Mouse (Mus musculus) adrenal gland, postnatal 14 days (tissue): ENCODE results near the gene Herpud2. TPM values are rescaled to one million over a fixed set of nuclear protein-coding genes. Genes with fewer than 3 reads are reported as not detected.
"Not testable (repeated sequence)": the region's sequence is repeated elsewhere in the genome, so short reads cannot be mapped to it uniquely, and the experiment has no call there.

Experiments
- DNase-seq: peaks from one replicate; pipeline ENCODE4 v3.0.0; 2021; ENCODE audit warnings: mixed read lengths
- total RNA-seq: library from RNA; stranded (reverse); gene quantifications from 2 replicates; pipeline ENCODE4 v1.2.3, GENCODE M21; 2021

The Herpud2 gene
- total RNA-seq, 1 experiment from 2014 or later = 39.8 TPM

DNA sequence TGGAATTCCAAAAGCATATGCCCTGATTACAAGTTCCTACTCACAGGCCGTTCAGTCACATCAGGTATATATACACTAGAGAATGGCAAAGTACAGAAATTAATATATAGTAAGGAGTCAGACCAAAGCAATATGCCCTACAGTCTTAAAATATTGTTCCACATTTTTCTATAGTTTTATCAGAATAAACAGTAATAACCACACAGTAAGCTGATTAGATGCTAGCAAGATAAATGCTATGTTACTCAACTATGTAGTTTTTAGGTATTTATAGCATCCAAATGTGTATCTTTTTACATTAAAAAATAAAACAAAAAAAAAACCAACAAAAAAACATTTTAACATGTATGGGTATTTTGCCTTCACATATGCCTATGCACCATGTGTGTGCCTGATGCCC is 5.7 kb downstream of the Herpud2 start:
- no peak for DNase-seq

DNA sequence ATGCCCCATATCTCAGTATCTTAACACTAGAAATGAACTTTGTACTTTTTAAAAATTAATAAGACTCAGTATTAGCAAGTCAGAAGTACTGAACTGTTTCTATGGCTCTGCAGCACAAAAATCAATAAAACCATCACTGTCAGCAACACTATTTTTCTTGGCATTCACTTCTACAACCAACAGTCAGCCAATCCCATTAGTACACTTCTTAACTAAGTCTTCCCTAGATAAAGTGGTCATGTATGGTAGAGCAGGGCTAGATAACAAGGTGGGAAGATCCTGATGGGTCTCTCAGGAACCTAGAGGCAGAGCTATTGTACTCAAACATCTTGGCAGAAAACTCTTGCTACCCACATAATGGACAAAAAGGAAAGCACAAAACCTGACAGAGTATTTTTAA is 7.7 kb downstream of the Herpud2 start:
- DNase-seq = no peak

DNA sequence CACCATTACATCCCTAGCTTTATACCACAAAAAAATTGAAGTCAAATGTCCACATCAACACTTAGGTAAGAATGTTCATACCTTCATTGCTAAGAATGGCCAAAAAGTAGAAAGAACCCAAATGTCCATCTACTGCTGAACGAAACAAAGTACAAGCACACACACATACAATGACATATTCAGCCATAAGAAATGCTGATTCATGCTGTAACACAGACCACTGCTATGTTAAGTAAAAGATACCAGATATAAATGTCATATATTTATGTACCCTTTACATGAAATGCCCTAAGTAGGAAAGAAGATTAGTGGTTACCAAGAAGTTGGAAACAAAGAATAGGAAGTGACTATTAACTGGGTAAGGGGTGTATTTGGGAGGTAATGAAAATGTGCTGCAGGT is 8.6 kb downstream of the Herpud2 start:
- DNase-seq = no peak

DNA sequence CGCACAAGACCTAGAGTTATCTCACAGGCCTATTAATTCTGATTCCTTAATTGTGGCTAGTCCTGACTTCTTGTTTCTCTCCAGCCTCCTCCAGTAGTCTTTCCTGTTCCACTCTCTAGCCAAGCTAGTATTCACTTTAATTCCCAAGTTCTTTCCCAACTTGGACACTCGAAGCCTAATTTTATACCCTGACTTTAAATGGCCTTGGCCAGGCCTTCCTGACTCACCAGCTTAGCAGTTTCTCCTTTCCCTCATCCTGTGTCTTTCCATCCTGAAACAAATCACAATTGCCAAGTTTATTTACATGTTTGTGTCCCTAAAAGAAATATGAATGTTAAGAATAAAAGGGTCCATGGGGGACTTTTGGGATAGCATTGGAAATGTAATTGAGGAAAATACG is 9.6 kb downstream of the Herpud2 start:
- DNase-seq = peak; percentile 21

DNA sequence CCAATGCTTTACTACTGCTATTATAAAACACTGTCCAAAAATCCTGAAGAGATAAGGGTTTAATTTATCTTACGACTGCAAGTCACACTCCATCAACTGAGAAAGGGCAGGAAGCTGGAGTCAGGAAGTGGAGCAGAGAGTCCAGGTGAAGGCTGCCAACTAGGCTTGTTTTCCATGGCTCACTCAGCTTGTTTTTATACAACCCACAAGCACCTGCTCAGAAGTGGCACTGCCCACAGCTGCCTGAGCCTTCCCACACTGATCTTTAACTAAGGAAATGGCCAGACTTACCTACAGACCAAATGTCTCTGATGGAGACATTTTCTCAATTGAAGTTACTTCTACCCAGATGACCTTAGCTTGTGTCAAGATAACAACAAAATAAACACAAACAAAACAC is 11.3 kb downstream of the Herpud2 start:
- peak; percentile 23 for DNase-seq

DNA sequence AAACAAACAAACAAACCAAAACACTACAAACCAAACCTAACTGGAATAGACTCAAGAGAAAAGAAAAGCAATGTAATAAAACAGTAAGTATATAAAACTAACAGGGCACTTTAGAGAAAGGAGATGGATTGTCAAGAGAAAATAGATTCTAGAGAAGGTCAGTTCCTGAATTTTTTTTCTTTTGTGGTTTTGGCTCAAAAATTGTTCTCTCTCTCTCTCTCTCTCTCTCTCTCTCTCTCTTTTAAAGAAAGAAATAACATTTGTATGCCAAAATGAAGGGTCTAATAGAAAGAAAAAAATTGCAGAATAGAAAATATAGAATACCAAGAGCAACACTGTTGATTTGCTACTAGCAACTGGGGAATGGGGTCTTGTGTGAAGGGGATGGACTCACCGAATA is 12.7 kb downstream of the Herpud2 start:
- DNase-seq = no peak

DNA sequence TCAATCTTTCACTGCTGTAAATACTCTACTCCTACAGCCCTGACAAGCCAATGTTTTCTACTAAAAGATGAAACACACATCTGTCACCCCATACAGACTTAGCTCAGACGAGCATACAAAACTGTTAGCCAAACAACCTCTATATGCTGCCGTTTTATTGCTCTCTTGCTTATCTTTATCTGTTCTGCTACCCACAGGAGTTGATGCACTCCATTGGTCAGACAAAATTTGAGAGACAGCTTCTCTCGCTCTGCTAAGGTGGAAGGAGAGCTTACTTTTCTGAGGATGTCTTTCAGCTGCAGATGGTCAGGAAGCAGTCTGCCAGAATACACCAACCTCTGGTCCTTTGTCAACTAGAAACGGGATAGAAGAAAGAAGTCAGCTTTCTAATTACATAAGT is 18.7 kb downstream of the Herpud2 start:
- no peak for DNase-seq

DNA sequence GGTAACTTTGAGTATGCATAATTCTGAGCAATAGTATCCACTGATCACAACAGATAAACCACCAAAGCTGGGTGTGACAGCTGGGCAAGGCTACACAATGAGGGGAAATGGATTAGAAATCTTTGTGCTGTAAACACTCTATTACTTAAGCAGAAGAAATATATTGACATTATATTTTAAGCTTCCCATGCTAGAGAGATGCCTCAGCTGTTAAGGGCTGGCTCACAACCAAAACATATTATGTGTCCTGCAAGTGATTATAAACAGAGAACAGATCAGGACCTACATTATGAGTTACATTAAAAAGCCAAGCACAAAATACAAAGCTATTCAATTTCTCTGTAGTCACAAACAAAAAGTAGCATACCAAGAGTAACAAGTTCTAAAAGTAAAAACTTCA is 19.4 kb downstream of the Herpud2 start:
- no peak for DNase-seq

DNA sequence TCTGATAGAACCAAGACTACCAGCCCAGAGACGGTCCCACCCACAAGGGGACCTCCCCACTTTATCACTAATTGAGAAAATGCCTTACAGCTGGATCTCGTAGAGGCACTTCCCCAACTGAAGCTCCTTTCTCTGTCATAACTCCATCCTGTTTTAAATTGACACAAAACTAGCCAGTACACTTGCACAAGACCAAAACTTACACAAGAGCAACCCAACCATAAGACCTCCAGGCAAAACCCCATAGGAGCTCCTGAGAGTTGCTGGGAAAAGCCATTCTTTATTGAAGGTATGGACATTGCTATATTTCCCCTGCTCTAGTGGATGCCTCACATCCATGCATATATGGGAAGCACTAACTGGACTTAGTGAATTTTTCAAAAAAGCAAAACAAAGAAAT is 27.6 kb downstream of the Herpud2 start:
- no peak for DNase-seq

DNA sequence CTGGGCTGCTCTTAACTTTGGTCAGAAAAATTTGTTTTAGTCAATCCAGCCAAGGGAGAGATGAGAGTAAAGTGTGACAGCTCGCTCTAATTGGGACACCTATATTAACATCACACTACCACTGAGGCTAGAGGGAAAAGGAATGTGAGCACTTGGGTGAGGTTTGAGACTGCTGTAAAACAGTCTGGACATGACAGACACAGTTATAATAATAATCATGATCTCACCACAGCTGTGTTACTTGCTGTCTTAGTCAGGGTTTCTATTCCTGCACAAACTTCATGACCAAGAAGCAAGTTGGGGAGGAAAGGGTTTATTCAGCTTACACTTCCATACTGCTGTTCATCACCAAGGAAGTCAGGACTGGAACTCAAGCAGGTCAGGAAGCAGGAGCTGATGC is 28.0 kb downstream of the Herpud2 start:
- DNase-seq = not testable (repeated sequence)

DNA sequence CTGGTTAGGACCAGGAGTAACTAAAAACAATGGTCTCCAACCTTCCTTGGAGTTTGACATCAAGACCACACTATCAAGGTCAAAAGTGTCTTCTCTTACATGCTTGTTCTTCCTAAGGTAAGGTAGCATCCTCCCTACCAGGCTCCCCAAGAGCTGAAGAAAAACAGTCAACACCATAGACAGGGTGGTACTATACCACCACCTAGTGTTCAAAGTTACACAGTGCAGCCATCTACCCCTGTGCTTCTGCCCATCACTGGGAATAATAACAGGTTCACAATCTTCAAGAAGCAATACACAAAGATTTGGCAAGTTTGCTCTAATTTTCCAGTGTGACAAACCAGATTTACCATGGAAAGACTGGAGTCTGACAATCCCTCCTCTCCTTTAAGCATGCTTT is 47.0 kb downstream of the Herpud2 start:
- peak; percentile 53 for DNase-seq

DNA sequence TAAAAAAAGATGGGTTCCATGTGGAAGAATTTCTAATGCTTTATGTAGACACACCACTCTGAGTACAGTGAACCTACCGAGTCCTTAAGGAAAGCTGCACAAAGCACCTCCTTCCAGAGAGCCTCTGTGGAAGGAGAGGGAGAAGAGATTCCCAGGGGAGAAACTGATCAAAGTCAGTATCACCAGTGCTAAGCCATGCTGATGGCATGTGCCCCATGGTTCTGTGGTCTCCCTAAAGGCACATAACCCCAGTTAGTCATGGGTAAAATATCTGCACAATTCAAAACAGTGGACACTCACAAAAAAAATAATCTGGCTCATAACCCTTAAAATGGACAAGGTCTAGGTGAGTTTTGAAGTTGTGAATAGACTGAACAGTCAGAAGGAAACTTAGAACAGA is 48.7 kb downstream of the Herpud2 start:
- no peak for DNase-seq

DNA sequence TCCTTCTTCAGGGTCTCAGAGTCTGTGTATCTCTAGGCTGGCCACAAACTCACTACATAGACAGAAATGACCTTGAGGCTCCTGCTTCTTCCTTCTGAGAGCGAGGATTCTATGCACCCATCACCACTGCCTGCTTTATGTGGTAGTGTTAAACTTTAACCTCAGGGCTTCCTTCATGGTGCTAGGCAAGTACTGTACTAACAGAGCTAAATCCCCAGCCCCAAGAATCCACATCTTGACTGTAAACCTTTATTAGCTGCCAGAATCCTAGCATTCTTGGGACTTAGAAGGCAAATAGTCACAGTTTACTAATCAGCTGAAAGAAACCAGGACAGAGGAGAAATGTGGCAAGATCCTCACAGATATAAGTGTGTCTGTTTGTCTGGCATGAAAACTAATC is 60.8 kb downstream of the Herpud2 start:
- DNase-seq = no peak

DNA sequence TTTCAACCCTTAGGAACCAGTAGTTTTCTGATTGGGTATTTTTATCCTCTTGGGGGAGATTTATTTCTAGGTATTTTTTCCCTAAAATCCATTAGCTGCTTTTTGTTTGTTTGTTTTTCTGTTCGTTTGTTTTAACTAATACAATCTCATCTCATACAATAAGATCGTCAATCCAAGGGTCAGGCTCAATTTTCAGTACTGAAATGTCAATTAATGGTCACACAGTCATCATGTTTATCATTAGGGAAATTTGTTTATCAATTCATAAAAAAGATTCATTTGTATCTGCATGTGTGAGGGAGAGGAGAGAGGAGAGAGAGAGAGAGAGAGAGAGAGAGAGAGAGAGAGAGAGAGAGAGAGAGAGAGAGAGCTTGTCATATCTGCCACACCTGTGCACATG is 62.5 kb downstream of the Herpud2 start, which contains the start of gene Gm10181:
Gene Gm10181, plus strand, starts transcription at position 301 of the 400 bp plus-strand sequence.
- no peak for DNase-seq

DNA sequence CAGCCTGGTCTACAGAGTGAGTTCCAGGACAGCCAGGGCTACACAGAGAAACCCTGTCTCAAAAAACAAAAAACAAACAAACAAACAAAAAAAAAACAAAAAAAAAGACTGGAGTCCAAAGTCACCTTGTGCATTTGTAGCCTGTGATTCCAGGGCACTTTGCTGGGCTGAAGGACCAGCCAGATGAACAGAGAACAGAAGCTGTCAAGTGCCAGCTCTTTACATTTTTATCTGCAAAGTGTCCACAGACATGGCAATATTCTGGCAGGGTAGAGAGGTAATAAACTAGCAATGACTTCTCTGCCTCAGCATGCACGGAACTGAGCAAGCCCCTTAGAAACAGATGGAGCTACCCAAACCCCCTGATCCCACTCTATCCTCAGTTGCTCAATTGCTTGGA is 75.1 kb downstream of the Herpud2 start:
- no peak for DNase-seq

DNA sequence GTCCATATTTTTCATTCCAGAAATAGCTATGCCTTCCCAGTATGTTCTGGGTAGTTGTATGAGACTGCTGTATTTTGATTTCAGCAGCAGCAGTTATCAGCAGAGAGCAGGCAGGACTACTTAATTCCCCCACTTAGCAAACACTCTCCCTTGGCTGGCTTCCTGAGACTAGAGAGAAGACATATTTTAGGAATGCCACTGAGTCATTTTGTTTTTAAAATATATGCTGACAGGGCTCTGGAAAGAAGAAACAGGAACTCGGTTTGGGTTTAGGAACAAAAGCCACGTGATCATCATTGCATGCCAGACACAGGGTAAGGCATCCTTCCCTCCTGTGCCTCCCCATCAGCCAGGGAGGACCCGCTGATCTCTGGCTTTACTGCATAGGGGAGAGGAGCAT is 75.6 kb downstream of the Herpud2 start:
- no peak for DNase-seq

DNA sequence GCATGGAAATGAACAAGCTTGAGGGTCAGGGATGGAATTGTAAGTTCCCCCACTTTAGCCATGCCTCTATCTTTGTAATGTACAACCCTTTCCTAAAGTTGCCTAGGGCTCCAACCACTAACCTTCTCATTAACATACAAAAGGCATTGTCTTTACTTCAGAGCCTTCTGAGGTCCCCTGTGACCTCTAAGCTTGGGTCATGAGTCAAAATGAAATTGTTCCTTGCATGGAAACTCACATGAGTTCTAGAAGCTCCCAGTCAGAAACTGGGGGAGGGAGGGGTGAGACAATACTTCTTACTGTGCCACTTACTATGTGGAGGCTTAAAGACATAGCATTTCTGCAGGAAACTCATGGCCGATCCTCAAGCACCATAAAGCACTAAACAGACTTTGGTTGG is 79.0 kb downstream of the Herpud2 start:
- no peak for DNase-seq

DNA sequence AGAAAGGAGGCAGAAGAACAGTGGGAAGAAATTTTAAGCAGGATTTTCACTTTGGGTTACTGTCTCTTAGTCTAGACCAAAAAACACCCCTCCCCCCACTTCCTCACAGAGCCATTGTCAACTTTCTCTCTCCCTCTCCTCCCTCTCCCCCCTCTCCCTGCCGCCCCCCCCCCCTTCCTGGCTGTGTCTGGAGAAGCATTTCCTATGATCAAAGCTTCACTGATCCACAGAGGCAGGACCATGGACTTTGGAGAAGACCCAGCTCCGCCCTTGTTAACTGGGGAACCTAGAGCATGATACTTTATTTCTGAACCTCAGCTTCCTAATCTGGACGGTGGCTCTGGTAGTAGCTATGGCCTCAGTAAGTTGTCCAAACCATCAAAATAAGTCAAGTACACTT is 92.9 kb downstream of the Herpud2 start:
- DNase-seq = no peak

Other genes with a start within 250 kb of the Herpud2 start
- not detected in 2 replicates for gene Gm10181, start 62.4 kb downstream of the Herpud2 start, total RNA-seq
- gene Sept7, start 100.6 kb upstream of the Herpud2 start, total RNA-seq = 118 and 134 TPM in 2 replicates